Mouse (Mus musculus) heart, adult 2 months (tissue): ENCODE measurements at regions not wholly inside any gene's neighbourhood (a gene's known extent, or its start where the extent isn't known, plus 50 kb on each side); places are given as distances from the start of the nearest gene placed in this dataset.

ENCODE experiments used
- DNase-seq, 2 experiments: peaks; one replicate each; pipeline ENCODE4 v3.0.0; 2021
- H3K27ac ChIP-seq: fragments of 200-600 bp; 2 replicates; pipeline ENCODE4 v1.8.1; 2022
- H3K27me3 ChIP-seq: fragments of 200-500 bp; 2 replicates; pipeline ENCODE4 v1.6.1; 2012; ENCODE audit warnings: mild to moderate bottlenecking, low read length, inconsistent platforms, mixed read lengths; ENCODE audit not compliant: control insufficient read depth, insufficient read depth
- H3K36me3 ChIP-seq: fragments of 200-500 bp; 2 replicates; pipeline ENCODE4 v1.6.1; 2012; ENCODE audit warnings: low read length, inconsistent platforms; ENCODE audit not compliant: control insufficient read depth, insufficient read depth
- H3K4me1 ChIP-seq: fragments of 200-500 bp; 2 replicates; pipeline ENCODE4 v1.6.1; 2011; ENCODE audit warnings: low read length; ENCODE audit not compliant: control insufficient read depth, insufficient read depth
- H3K4me3 ChIP-seq: fragments of 200-600 bp; 2 replicates; pipeline ENCODE4 v1.8.1; 2022
- H3K79me2 ChIP-seq: fragments of 200-500 bp; replicated peaks from 2 replicates; pipeline ENCODE4 v1.6.1; 2012; ENCODE audit warnings: mild to moderate bottlenecking, inconsistent platforms, low read length, moderate library complexity, mixed read lengths; ENCODE audit not compliant: control insufficient read depth, insufficient read depth
- H3K9ac ChIP-seq: fragments of 200-500 bp; 2 replicates; pipeline ENCODE4 v1.6.1; 2012; ENCODE audit warnings: low read depth, mild to moderate bottlenecking, control low read depth, inconsistent platforms, low read length, mixed read lengths
- CTCF ChIP-seq: fragments of 200-600 bp; IDR thresholded peaks from 2 replicates; pipeline ENCODE4 v1.8.1; 2022; ENCODE audit warnings: antibody characterized with exemption, mild to moderate bottlenecking, moderate library complexity
- EP300 ChIP-seq: fragments of 200-500 bp; IDR thresholded peaks from 2 replicates; pipeline ENCODE4 v1.6.1; 2011; ENCODE audit warnings: low read depth, low read length, control low read depth; ENCODE audit not compliant: insufficient read depth
- POLR2A ChIP-seq: fragments of 200-500 bp; IDR thresholded peaks from 2 replicates; pipeline ENCODE4 v1.6.1; 2011; ENCODE audit warnings: mild to moderate bottlenecking, low read depth, low read length, control low read depth; ENCODE audit not compliant: insufficient read depth
- WGBS: fragments of 180-500 bp; shearing (Covaris S2); methylation state at CpG from one replicate; pipeline ENCODE4 v1.1.7; 2018; 5-methylcytosine and 5-hydroxymethylcytosine counted together
- intact Hi-C: fragments of 180-260 bp; cut with DNase I; formaldehyde crosslinking; loops from one replicate; pipeline ENCODE4 v1.15.1; 2025

DNA sequence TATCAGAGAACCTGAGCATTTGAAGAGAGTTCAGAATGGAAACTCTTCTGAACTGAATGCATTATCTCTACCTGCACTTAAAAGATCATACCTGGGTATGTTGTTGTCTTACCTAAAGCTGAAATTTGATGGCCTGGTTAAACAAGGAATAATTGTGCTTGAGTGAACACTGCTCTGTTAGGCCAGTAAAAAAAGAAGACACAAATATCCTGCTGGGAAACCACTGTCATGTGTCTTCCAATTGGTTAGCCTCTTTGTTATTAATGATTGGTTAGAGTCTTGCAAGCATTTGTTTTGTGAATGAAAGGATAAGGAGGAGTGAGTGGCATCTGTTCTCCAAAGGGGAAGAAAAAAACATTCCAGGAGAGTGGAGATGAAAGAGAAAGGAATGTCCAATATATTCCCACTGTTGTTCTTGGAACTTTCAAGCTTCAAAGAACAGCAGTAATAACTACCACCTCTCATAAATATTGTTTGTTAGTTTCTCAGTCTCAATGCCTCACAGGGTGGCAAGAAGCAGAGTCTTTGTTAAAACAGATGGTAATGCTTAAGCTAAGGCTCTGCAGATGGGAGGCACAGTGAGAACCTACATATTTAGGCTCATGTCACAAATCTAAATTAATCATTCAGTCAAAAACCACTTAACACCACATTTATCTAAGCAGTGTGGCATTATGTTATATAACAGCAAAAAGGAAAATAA is 165.5 kb downstream of the Dsel start:
- no peak overlapping the region for H3K4me3 ChIP-seq
- no peaks in the 10 kb centered on the region for H3K79me2 ChIP-seq
- intact Hi-C loops = no loop called here
- H3K36me3 ChIP-seq = no peaks in the 10 kb centered on the region
- H3K9ac ChIP-seq = no peak overlapping the region
- no peak for DNase-seq
- TF ChIP-seq EP300 (no peak), CTCF (no peak), POLR2A (no peak)
- H3K27ac ChIP-seq = no peak overlapping the region
- no peaks in the 10 kb centered on the region for H3K4me1 ChIP-seq
- no peaks in the 10 kb centered on the region for H3K27me3 ChIP-seq

DNA sequence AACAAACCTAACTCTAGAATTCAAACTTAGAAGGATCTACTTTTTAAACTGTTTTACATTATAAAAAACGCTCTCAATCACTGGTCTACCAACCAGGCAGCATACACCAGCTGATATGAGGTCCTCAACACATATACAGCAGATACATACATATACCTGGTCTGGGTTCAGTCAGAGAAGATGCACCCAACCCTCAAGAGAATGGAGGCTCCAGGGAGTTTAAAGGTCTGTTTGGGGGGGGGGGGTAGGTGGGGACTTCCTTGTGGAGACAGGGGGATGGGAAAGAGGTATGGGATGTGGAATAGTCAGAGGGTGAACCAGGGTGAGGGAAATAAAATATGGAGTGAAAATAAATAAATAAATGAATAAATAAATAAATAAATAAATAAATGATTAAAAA is 203.8 kb downstream of the Dsel start:
- intact Hi-C loops = loop anchor here (5.0 kb wide), 1 partner anchor 791 kb away; no protein-coding TSS in a partner anchor
- Histone ChIP-seq H3K27me3 (no peaks in the 10 kb centered on the region), H3K36me3 (no peaks in the 10 kb centered on the region), H3K4me3 (no peak overlapping the region), H3K27ac (no peak overlapping the region), H3K4me1 (no peaks in the 10 kb centered on the region), H3K9ac (no peak overlapping the region), H3K79me2 (no peaks in the 10 kb centered on the region)
- WGBS = 65% methylated on average over 1 of the region's 1 CpGs
- no peak for DNase-seq
- TF ChIP-seq POLR2A (no peak), CTCF (no peak), EP300 (no peak)

DNA sequence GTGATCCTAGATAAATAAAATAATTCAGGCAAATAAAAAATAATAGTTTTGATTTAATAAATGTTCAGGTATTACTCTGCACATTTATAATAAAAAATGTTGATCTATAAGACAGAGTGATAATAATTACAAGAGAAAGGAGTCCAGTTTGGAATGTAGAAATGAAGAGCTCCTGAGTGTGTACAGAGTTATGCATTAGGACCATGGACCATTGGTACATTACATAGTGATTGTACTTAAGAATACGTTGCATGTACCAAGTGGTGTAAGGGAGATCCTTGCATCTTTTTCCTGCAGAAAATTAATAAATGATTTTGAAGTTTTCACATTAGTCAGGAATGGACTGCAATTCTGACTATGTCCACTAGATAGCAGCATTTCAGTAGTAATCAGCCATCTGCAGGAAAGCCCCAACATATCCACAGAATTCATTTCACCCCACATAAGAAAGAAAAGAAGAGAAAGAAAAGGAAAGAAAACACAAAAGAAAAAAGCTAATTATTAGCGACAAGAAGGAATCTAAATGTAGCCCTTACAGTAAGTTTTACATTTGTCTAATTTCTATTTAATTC is 204.5 kb downstream of the Dsel start:
- H3K9ac ChIP-seq = no peak overlapping the region
- TF ChIP-seq CTCF (peak; percentile 77), EP300 (no peak)
- H3K27ac ChIP-seq = no peak overlapping the region
- intact Hi-C loops = loop anchor here (5.0 kb wide), 1 partner anchor 792 kb away; no protein-coding TSS in a partner anchor
- no peaks in the 10 kb centered on the region for H3K79me2 ChIP-seq
- no peaks in the 10 kb centered on the region for H3K36me3 ChIP-seq
- 1% methylated on average over 2 of the region's 2 CpGs for WGBS
- no peak for DNase-seq
- no peak overlapping the region for H3K4me3 ChIP-seq
- H3K4me1 ChIP-seq = no peaks in the 10 kb centered on the region
- H3K27me3 ChIP-seq = no peaks in the 10 kb centered on the region

DNA sequence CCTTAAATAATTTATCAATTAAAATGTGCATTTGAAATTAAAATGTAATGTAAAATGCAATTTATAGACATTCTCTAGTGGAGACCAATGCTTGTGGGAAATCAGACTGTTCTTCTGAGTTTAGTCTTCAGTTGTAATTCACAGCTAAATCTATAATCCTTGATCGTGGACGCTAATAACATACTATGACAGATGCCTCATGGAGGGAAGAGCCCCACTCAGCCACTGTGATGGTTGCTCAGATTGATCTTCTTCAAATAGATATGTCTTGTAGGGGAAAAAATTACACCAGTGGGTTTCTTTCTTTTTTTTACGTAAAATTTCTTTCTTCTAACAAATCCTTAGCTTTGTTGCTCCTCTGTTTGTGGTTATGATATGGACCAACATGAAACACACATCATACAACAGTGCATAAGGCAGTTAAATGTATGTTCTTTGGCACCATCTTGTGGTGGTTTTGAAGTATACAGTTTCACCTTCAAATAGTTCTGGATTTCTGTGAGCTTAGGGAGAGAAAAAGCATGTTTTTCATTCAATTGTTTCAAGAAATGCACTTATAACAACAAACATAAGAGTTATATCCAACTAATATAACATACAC is 230.8 kb downstream of the Dsel start:
- WGBS = 61% methylated on average over 3 of the region's 3 CpGs
- H3K27ac ChIP-seq = no peak overlapping the region
- TF ChIP-seq EP300 (no peak), CTCF (peak; percentile 47)
- H3K4me1 ChIP-seq = no peaks in the 10 kb centered on the region
- H3K9ac ChIP-seq = no peak overlapping the region
- no peaks in the 10 kb centered on the region for H3K36me3 ChIP-seq
- H3K4me3 ChIP-seq = no peak overlapping the region
- intact Hi-C loops = no loop called here
- no peaks in the 10 kb centered on the region for H3K27me3 ChIP-seq
- H3K79me2 ChIP-seq = no peaks in the 10 kb centered on the region
- DNase-seq = no peak
